In the genomic region with DNA sequence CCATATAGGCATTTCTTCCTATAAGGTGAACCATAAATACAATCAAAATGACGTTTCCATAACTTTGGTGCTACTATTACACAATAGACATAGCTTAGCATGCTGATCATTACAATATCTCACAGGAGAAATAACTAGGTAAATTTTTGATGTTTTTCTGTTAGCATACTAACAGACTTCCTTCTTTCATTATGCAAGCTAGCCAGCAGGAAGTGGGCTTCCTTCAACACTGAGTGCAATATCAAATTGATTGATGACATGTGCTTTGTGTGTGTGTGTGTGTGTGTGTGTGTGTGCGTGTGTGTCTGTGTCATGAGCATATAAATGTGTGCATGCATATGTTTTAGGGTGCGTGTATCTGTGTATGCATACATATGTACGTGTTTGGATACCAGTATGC, we compare ENCODE assay signal across 50 mouse cellular contexts. TPM values are rescaled to one million over a fixed set of nuclear protein-coding genes. Genes with fewer than 3 reads are reported as not detected.
"Had no signal": no experiment of that assay in that cellular context is flagged by ENCODE, and none has a peak within 500 bp of the region (broad histone marks: within the 10 kb centered on the region; RNA-seq: fewer than 3 reads in every experiment).

No protein-coding gene starts in this region.

- H3K4me2 ChIP-seq: heart, embryonic 11.5 days; heart, embryonic 12.5 days; heart, embryonic 13.5 days; heart, embryonic 15.5 days; hindbrain, embryonic 12.5 days; hindbrain, embryonic 13.5 days; hindbrain, embryonic 14.5 days; hindbrain, embryonic 15.5 days; intestine, embryonic 15.5 days; kidney, embryonic 15.5 days had no signal

- H3K4me1 ChIP-seq: heart, embryonic 10.5 days; heart, embryonic 12.5 days; heart, embryonic 13.5 days; heart, embryonic 15.5 days; hindbrain, embryonic 10.5 days; hindbrain, embryonic 12.5 days; hindbrain, embryonic 13.5 days; hindbrain, embryonic 15.5 days; intestine, embryonic 15.5 days; kidney, embryonic 15.5 days had no signal

- H3K27ac ChIP-seq: heart, embryonic 10.5 days; heart, embryonic 13.5 days; heart, embryonic 15.5 days; hindbrain, embryonic 10.5 days; hindbrain, embryonic 12.5 days; hindbrain, embryonic 13.5 days; hindbrain, embryonic 14.5 days; hindbrain, embryonic 15.5 days; hindbrain, postnatal 0 days; intestine, embryonic 15.5 days; kidney, embryonic 15.5 days; kidney, postnatal 0 days; layer of hippocampus, adult 2 months; left cerebral cortex, adult 2 months had no signal

- H3K27me3 ChIP-seq: heart, embryonic 12.5 days; heart, embryonic 13.5 days; heart, embryonic 15.5 days; hindbrain, embryonic 12.5 days; hindbrain, embryonic 13.5 days; hindbrain, embryonic 15.5 days; intestine, embryonic 15.5 days; kidney, embryonic 15.5 days had no signal

- DNase-seq: heart, postnatal 10 days; heart, postnatal 14 days; heart, postnatal 36 days; heart, postnatal 4 days; kidney, adult 11 months; kidney, adult 2 months; kidney, adult 8-10 months; kidney, postnatal 10 days; kidney, postnatal 14 days; kidney, postnatal 25 days; kidney, postnatal 36 days; kidney, postnatal 4 days; layer of hippocampus, adult 9-11 months; layer of hippocampus, postnatal 36 days had no signal

- ATAC-seq: hindbrain, embryonic 16.5 days; hindbrain, postnatal 0 days; inflammation-experienced regulatory T-cells, adult 6 months; intestine, embryonic 15.5 days; intestine, embryonic 16.5 days; intestine, postnatal 0 days had no signal

- H3K9me3 ChIP-seq: heart, embryonic 10.5 days; heart, embryonic 12.5 days; heart, embryonic 13.5 days; heart, embryonic 15.5 days; hindbrain, embryonic 10.5 days; hindbrain, embryonic 12.5 days; hindbrain, embryonic 13.5 days; hindbrain, embryonic 15.5 days; intestine, embryonic 15.5 days; kidney, embryonic 15.5 days had no signal

- H3K4me3 ChIP-seq: heart, embryonic 10.5 days; heart, embryonic 12.5 days; heart, embryonic 13.5 days; heart, embryonic 15.5 days; hindbrain, embryonic 10.5 days; hindbrain, embryonic 12.5 days; hindbrain, embryonic 13.5 days; hindbrain, embryonic 15.5 days; intestine, embryonic 15.5 days; kidney, embryonic 15.5 days; layer of hippocampus, adult 2 months; left cerebral cortex, adult 2 months had no signal

- H3K36me3 ChIP-seq: heart, embryonic 10.5 days; heart, embryonic 12.5 days; heart, embryonic 13.5 days; heart, embryonic 15.5 days; hindbrain, embryonic 10.5 days; hindbrain, embryonic 12.5 days; hindbrain, embryonic 13.5 days; hindbrain, embryonic 15.5 days; intestine, embryonic 15.5 days; kidney, embryonic 15.5 days had no signal

- H3K9ac ChIP-seq: heart, embryonic 12.5 days; heart, embryonic 13.5 days; heart, embryonic 15.5 days; hindbrain, embryonic 12.5 days; hindbrain, embryonic 13.5 days; hindbrain, embryonic 14.5 days; hindbrain, embryonic 15.5 days; intestine, embryonic 15.5 days; kidney, embryonic 15.5 days had no signal

RNA-seq across cellular contexts. Expression of a gene that starts 6.2 kb away (rescaled TPM):
- total RNA-seq: heart, postnatal 10 days; heart, postnatal 14 days; heart, postnatal 25 days; heart, postnatal 36 days; heart, postnatal 4 days; hindbrain, postnatal 0 days; layer of hippocampus, adult 18-20 months; layer of hippocampus, adult 2 months; layer of hippocampus, adult 8-10 months; layer of hippocampus, postnatal 10 days; layer of hippocampus, postnatal 14 days; layer of hippocampus, postnatal 25 days; layer of hippocampus, postnatal 36 days; left cerebral cortex, adult 18-20 months; left cerebral cortex, adult 2 months; left cerebral cortex, adult 8-10 months had no signal
- polyA plus RNA-seq: heart, embryonic 10.5 days; heart, embryonic 11.5 days; heart, embryonic 12.5 days; heart, embryonic 13.5 days; heart, embryonic 14.5 days; heart, embryonic 15.5 days; heart, embryonic 16.5 days; heart, postnatal 0 days; hindbrain, embryonic 10.5 days; hindbrain, embryonic 11.5 days; hindbrain, embryonic 12.5 days; hindbrain, embryonic 13.5 days; hindbrain, embryonic 14.5 days; hindbrain, embryonic 15.5 days; hindbrain, embryonic 16.5 days; hindbrain, postnatal 0 days; inflammation-experienced regulatory T-cells, adult 6 months; intestine, embryonic 14.5 days; intestine, embryonic 15.5 days; intestine, embryonic 16.5 days; intestine, postnatal 0 days; kidney, adult 2 months; kidney, embryonic 14.5 days; kidney, embryonic 15.5 days; kidney, embryonic 16.5 days; kidney, postnatal 0 days; large intestine, adult 2 months had no signal

RNA-seq across cellular contexts. Expression of a gene that starts 33.9 kb away (rescaled TPM):
- total RNA-seq: heart, postnatal 10 days; heart, postnatal 14 days; heart, postnatal 25 days; heart, postnatal 36 days; heart, postnatal 4 days; hindbrain, postnatal 0 days; layer of hippocampus, adult 18-20 months; layer of hippocampus, adult 2 months; layer of hippocampus, adult 8-10 months; layer of hippocampus, postnatal 10 days; layer of hippocampus, postnatal 14 days; layer of hippocampus, postnatal 25 days; layer of hippocampus, postnatal 36 days; left cerebral cortex, adult 18-20 months; left cerebral cortex, adult 2 months; left cerebral cortex, adult 8-10 months had no signal
- polyA plus RNA-seq: heart, embryonic 10.5 days; heart, embryonic 11.5 days; heart, embryonic 12.5 days; heart, embryonic 13.5 days; heart, embryonic 14.5 days; heart, embryonic 15.5 days; heart, embryonic 16.5 days; heart, postnatal 0 days; hindbrain, embryonic 10.5 days; hindbrain, embryonic 11.5 days; hindbrain, embryonic 12.5 days; hindbrain, embryonic 13.5 days; hindbrain, embryonic 14.5 days; hindbrain, embryonic 15.5 days; hindbrain, embryonic 16.5 days; hindbrain, postnatal 0 days; inflammation-experienced regulatory T-cells, adult 6 months; intestine, embryonic 14.5 days; intestine, embryonic 15.5 days; intestine, embryonic 16.5 days; intestine, postnatal 0 days; kidney, adult 2 months; kidney, embryonic 14.5 days; kidney, embryonic 15.5 days; kidney, embryonic 16.5 days; kidney, postnatal 0 days; large intestine, adult 2 months had no signal
